Mouse (Mus musculus) adipose tissue, adult 10 weeks (tissue): Measurements from ENCODE around the gene Sohlh2. TPM values are rescaled to one million over a fixed set of nuclear protein-coding genes. Genes with fewer than 3 reads are reported as not detected.

Experiments used
- polyA plus RNA-seq: library from polyadenylated mRNA; stranded (reverse); fragments of 350-450 nt; fragmentation: Illumina TruSeq; extraction: RNeasy Lipid Tissue Mini Kit (QIAGEN cat#74804); gene quantifications from one replicate; pipeline ENCODE4 v1.2.3, GENCODE M21; 2014; ENCODE audit warnings: low read depth, low replicate concordance

Gene Sohlh2
- polyA plus RNA-seq, result not detected

GRCm38 (mm10) chr3:55181766-55182165 is at the start of gene Sohlh2:
Sohlh2 (plus strand) TSS chr3:55182028.

DNA sequence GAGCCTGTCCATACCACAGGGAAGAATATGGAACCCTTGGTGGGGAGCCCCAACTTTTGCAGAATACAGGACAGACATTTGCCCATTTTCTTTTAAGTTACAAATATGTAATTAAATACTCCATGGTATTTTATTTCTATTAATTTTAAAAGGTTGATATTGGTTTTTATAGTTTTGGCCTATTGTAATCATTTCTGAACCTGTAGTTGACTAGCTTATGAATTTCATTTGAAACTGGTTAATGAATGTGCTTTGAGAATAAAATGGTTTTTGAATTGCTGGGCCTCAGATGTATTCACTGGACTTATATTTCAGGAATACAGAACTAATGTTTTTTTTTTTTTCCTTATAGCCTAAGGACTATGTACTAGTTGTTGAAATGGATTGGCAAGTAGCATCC is 44.8 kb upstream of the Sohlh2 start, which contains the start of gene Ccdc169:
Ccdc169 (plus strand) TSS at position 301 of the 400 bp plus-strand sequence.

GRCm38 (mm10) chr3:55241730-55242421 is 60.0 kb downstream of the Sohlh2 start, which contains the start of gene Dclk1:
Dclk1 (plus strand) TSS chr3:55242364.

Other genes with a start within 250 kb of the Sohlh2 start
- gene Ccna1, start 126.5 kb upstream of the Sohlh2 start, polyA plus RNA-seq, result 4.7 TPM
- gene Spg20, start 69.9 kb upstream of the Sohlh2 start, polyA plus RNA-seq, result 18.2 TPM
- gene Ccdc169, start 44.7 kb upstream of the Sohlh2 start, polyA plus RNA-seq, result 2.7 TPM
- gene Dclk1, start 60.3 kb downstream of the Sohlh2 start, polyA plus RNA-seq, result 5.8 TPM